Mouse (Mus musculus): Measurements from ENCODE around the gene Rspry1. TPM values are rescaled to one million over a fixed set of nuclear protein-coding genes. Genes with fewer than 3 reads are reported as not detected.

Rspry1 gene
- polyA plus RNA-seq, 1 experiment from 2014 or later, result 41.8 TPM

- 89% methylated on average over 2 of the region's 2 CpGs for WGBS
- H3K36me3 ChIP-seq, result peaks cover 98% of the 10 kb centered on the region
- no peaks in the 10 kb centered on the region for H3K4me1 ChIP-seq (replicated peaks)
- no peaks in the 10 kb centered on the region for H3K27me3 ChIP-seq (ENCODE audit: insufficient read depth, poor library complexity, severe bottlenecking)
- no peak overlapping the region for H3K27ac ChIP-seq
- no peaks in the 10 kb centered on the region for H3K9me3 ChIP-seq
- no peak overlapping the region for H3K4me3 ChIP-seq
- no peak for DNase-seq (ENCODE audit: low spot score)
These were observed 31.9 kb downstream of the Rspry1 start for GRCm38 (mm10) chr8:94633564-94634194.

GRCm38 (mm10) chr8:94634211-94634610 is 32.5 kb downstream of the Rspry1 start:
- peaks cover 98% of the 10 kb centered on the region for H3K36me3 ChIP-seq
- no peaks in the 10 kb centered on the region for H3K4me1 ChIP-seq (replicated peaks)
- no peaks in the 10 kb centered on the region for H3K27me3 ChIP-seq (ENCODE audit: insufficient read depth, poor library complexity, severe bottlenecking)
- no peak for DNase-seq (ENCODE audit: low spot score)
- H3K9me3 ChIP-seq, result no peaks in the 10 kb centered on the region
- no peak overlapping the region for H3K4me3 ChIP-seq
- no peak overlapping the region for H3K27ac ChIP-seq

GRCm38 (mm10) chr8:94641183-94641582 is 39.4 kb downstream of the Rspry1 start:
- Histone ChIP-seq H3K9me3 (no peaks in the 10 kb centered on the region), H3K27ac (no peak overlapping the region), H3K4me3 (no peak overlapping the region), H3K4me1 (replicated peaks) (no peaks in the 10 kb centered on the region), H3K27me3 (ENCODE audit: insufficient read depth, poor library complexity, severe bottlenecking) (no peaks in the 10 kb centered on the region), H3K36me3 (peaks cover 92% of the 10 kb centered on the region)
- WGBS, result 94% methylated on average over 2 of the region's 2 CpGs
- no peak for DNase-seq (ENCODE audit: low spot score)

- WGBS, result 96% methylated on average over 3 of the region's 3 CpGs
- H3K36me3 ChIP-seq, result peaks cover 92% of the 10 kb centered on the region
- no peak for DNase-seq (ENCODE audit: low spot score)
These were observed 40.2 kb downstream of the Rspry1 start for GRCm38 (mm10) chr8:94641938-94642337.

GRCm38 (mm10) chr8:94645202-94645601 is 43.5 kb downstream of the Rspry1 start:
- no peaks in the 10 kb centered on the region for H3K9me3 ChIP-seq
- no peak overlapping the region for H3K4me3 ChIP-seq
- WGBS, result 66% methylated on average over 1 of the region's 1 CpGs
- H3K27ac ChIP-seq, result no peak overlapping the region
- H3K4me1 ChIP-seq (replicated peaks), result no peaks in the 10 kb centered on the region
- peaks cover 90% of the 10 kb centered on the region for H3K36me3 ChIP-seq
- DNase-seq (ENCODE audit: low spot score), result no peak
- no peaks in the 10 kb centered on the region for H3K27me3 ChIP-seq (ENCODE audit: insufficient read depth, poor library complexity, severe bottlenecking)

More at GRCm38 (mm10) chr8:94641938-94642337, 40.2 kb downstream of the Rspry1 start:
- no peak overlapping the region for H3K4me3 ChIP-seq
- H3K9me3 ChIP-seq, result no peaks in the 10 kb centered on the region
- H3K27me3 ChIP-seq (ENCODE audit: insufficient read depth, poor library complexity, severe bottlenecking), result no peaks in the 10 kb centered on the region
- no peak overlapping the region for H3K27ac ChIP-seq
- H3K4me1 ChIP-seq (replicated peaks), result no peaks in the 10 kb centered on the region

- Histone ChIP-seq H3K4me3 (no peak overlapping the region), H3K4me1 (replicated peaks) (no peaks in the 10 kb centered on the region), H3K27me3 (ENCODE audit: insufficient read depth, poor library complexity, severe bottlenecking) (no peaks in the 10 kb centered on the region), H3K27ac (no peak overlapping the region), H3K36me3 (peaks cover 86% of the 10 kb centered on the region), H3K9me3 (no peaks in the 10 kb centered on the region)
- 94% methylated on average over 3 of the region's 3 CpGs for WGBS
- DNase-seq (ENCODE audit: low spot score), result no peak
These were observed 44.4 kb downstream of the Rspry1 start for GRCm38 (mm10) chr8:94646165-94646564.

- 48% methylated on average over 3 of the region's 3 CpGs for WGBS
These were observed 47.8 kb downstream of the Rspry1 start for GRCm38 (mm10) chr8:94649496-94649895.

GRCm38 (mm10) chr8:94652951-94653350 is 51.2 kb downstream of the Rspry1 start:
- no peak overlapping the region for H3K27ac ChIP-seq
- H3K4me1 ChIP-seq (replicated peaks), result no peaks in the 10 kb centered on the region
- no peak overlapping the region for H3K4me3 ChIP-seq
- WGBS, result 88% methylated on average over 3 of the region's 3 CpGs
- peaks cover 92% of the 10 kb centered on the region for H3K36me3 ChIP-seq
- no peak for DNase-seq (ENCODE audit: low spot score)
- H3K9me3 ChIP-seq, result no peaks in the 10 kb centered on the region
- no peaks in the 10 kb centered on the region for H3K27me3 ChIP-seq (ENCODE audit: insufficient read depth, poor library complexity, severe bottlenecking)

More at GRCm38 (mm10) chr8:94649496-94649895, 47.8 kb downstream of the Rspry1 start:
- Histone ChIP-seq H3K4me1 (replicated peaks) (no peaks in the 10 kb centered on the region), H3K27me3 (ENCODE audit: insufficient read depth, poor library complexity, severe bottlenecking) (no peaks in the 10 kb centered on the region), H3K9me3 (no peaks in the 10 kb centered on the region), H3K36me3 (peaks cover 91% of the 10 kb centered on the region), H3K4me3 (no peak overlapping the region), H3K27ac (no peak overlapping the region)
- no peak for DNase-seq (ENCODE audit: low spot score)

- peaks cover 87% of the 10 kb centered on the region for H3K36me3 ChIP-seq
These were observed 53.3 kb downstream of the Rspry1 start for GRCm38 (mm10) chr8:94654994-94655393.

GRCm38 (mm10) chr8:94658031-94658430 is 56.3 kb downstream of the Rspry1 start:
- Histone ChIP-seq H3K27ac (no peak overlapping the region), H3K4me1 (replicated peaks) (no peaks in the 10 kb centered on the region), H3K27me3 (ENCODE audit: insufficient read depth, poor library complexity, severe bottlenecking) (no peaks in the 10 kb centered on the region), H3K4me3 (no peak overlapping the region), H3K36me3 (peaks cover 78% of the 10 kb centered on the region), H3K9me3 (no peaks in the 10 kb centered on the region)
- 89% methylated on average over 2 of the region's 2 CpGs for WGBS
- no peak for DNase-seq (ENCODE audit: low spot score)

More at GRCm38 (mm10) chr8:94654994-94655393, 53.3 kb downstream of the Rspry1 start:
- Histone ChIP-seq H3K9me3 (no peaks in the 10 kb centered on the region), H3K4me3 (no peak overlapping the region), H3K27ac (no peak overlapping the region), H3K4me1 (replicated peaks) (no peaks in the 10 kb centered on the region), H3K27me3 (ENCODE audit: insufficient read depth, poor library complexity, severe bottlenecking) (no peaks in the 10 kb centered on the region)
- DNase-seq (ENCODE audit: low spot score), result no peak

- Histone ChIP-seq H3K9me3 (no peaks in the 10 kb centered on the region), H3K27me3 (ENCODE audit: insufficient read depth, poor library complexity, severe bottlenecking) (no peaks in the 10 kb centered on the region), H3K4me3 (no peak overlapping the region), H3K36me3 (peaks cover 54% of the 10 kb centered on the region), H3K27ac (no peak overlapping the region), H3K4me1 (replicated peaks) (no peaks in the 10 kb centered on the region)
- no peak for DNase-seq (ENCODE audit: low spot score)
- 88% methylated on average over 4 of the region's 4 CpGs for WGBS
These were observed 58.7 kb downstream of the Rspry1 start for GRCm38 (mm10) chr8:94660418-94660817.

- WGBS, result 83% methylated on average over 2 of the region's 2 CpGs
- H3K4me3 ChIP-seq, result no peak overlapping the region
- peaks cover 19% of the 10 kb centered on the region for H3K4me1 ChIP-seq (replicated peaks)
- peaks cover 37% of the 10 kb centered on the region for H3K36me3 ChIP-seq
- no peaks in the 10 kb centered on the region for H3K9me3 ChIP-seq
- DNase-seq (ENCODE audit: low spot score), result no peak
- H3K27me3 ChIP-seq (ENCODE audit: insufficient read depth, poor library complexity, severe bottlenecking), result no peaks in the 10 kb centered on the region
- H3K27ac ChIP-seq, result no peak overlapping the region
These were observed 63.0 kb downstream of the Rspry1 start for GRCm38 (mm10) chr8:94664722-94665121.

- H3K27me3 ChIP-seq (ENCODE audit: insufficient read depth, poor library complexity, severe bottlenecking), result no peaks in the 10 kb centered on the region
- peaks cover 19% of the 10 kb centered on the region for H3K4me1 ChIP-seq (replicated peaks)
- peak within 1 kb of the TSS; percentile 86 for H3K4me3 ChIP-seq
- H3K36me3 ChIP-seq, result peaks cover 41% of the 10 kb centered on the region
- peak within 1 kb of the TSS; percentile 98 for H3K27ac ChIP-seq
- peak; percentile 95 for DNase-seq (ENCODE audit: low spot score)
- under 1% methylated on average over 73 of the region's 74 CpGs for WGBS
- H3K9me3 ChIP-seq, result no peaks in the 10 kb centered on the region
These were observed 64.9 kb downstream of the Rspry1 start, which contains the start of gene Arl2bp for GRCm38 (mm10) chr8:94666456-94667308. Gene Arl2bp, plus strand, starts transcription at chr8:94666600.
